Mouse (Mus musculus): ENCODE measurements at regions not wholly inside any gene's neighbourhood (a gene's known extent, or its start where the extent isn't known, plus 50 kb on each side); places are given as distances from the start of the nearest gene placed in this dataset.
A peak's percentile ranks its signal among the peaks of the same experiment; 100 is the strongest.
"Not testable (repeated sequence)": the region's sequence is repeated elsewhere in the genome, so short reads cannot be mapped to it uniquely, and the experiment has no call there.

DNA sequence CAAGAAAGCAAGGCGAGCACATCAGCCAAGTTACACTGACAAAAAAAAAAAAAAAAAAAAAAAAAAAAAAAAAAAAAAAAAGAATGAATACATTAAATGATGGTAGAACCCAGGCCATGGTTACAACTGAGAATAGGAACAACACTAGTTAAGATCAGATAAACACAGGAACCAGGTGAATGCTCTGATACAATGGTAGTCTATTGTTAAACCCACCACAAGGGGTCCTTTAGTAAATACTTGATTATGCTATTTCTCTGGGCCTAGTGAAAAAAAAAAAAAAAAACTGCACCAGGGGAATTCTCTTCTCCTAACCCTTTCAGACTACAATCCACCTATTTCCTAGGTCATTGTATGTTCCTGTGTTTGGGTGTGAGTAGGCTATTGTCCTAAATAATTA is 2289.7 kb downstream of the Cntnap5b start:
- no peak for ATAC-seq (ENCODE audit: low FRiP score, low read depth)
- WGBS = 87% methylated on average over 1 of the region's 1 CpGs
- H3K9me3 ChIP-seq = no peaks in the 10 kb centered on the region
- no peaks in the 10 kb centered on the region for H3K27me3 ChIP-seq (replicated peaks)
- H3K9ac ChIP-seq = no peak overlapping the region
- no peaks in the 10 kb centered on the region for H3K36me3 ChIP-seq
- H3K4me1 ChIP-seq = no peaks in the 10 kb centered on the region
- H3K4me2 ChIP-seq (replicated peaks) = no peak overlapping the region
- H3K4me3 ChIP-seq = no peak overlapping the region
- no peak overlapping the region for H3K27ac ChIP-seq

DNA sequence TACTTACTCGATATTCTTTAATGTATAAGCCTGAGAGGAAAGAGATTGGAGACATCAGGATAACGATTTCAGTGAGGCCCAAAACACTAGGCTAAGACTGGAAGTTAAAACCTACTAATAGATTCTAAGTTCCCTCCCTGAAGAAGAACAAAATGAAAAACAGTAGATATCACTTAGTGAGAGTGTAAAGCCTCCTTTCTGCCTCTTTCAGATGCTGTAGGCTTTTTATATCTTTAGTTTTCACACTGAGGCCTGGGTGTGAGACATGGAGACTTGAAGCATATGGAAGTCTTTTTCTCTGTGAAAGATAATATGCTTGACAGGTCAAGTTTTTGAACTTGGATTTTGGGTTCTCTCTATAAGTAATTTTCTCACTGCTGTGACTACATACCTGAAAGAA is 2333.1 kb downstream of the Cntnap5b start:
- WGBS = 81% methylated on average over 2 of the region's 2 CpGs
- no peaks in the 10 kb centered on the region for H3K4me1 ChIP-seq
- no peaks in the 10 kb centered on the region for H3K27me3 ChIP-seq (replicated peaks)
- H3K27ac ChIP-seq = no peak overlapping the region
- no peak for ATAC-seq (ENCODE audit: low FRiP score, low read depth)
- no peaks in the 10 kb centered on the region for H3K36me3 ChIP-seq
- H3K4me2 ChIP-seq (replicated peaks) = no peak overlapping the region
- H3K9me3 ChIP-seq = no peaks in the 10 kb centered on the region
- no peak overlapping the region for H3K9ac ChIP-seq
- no peak overlapping the region for H3K4me3 ChIP-seq

DNA sequence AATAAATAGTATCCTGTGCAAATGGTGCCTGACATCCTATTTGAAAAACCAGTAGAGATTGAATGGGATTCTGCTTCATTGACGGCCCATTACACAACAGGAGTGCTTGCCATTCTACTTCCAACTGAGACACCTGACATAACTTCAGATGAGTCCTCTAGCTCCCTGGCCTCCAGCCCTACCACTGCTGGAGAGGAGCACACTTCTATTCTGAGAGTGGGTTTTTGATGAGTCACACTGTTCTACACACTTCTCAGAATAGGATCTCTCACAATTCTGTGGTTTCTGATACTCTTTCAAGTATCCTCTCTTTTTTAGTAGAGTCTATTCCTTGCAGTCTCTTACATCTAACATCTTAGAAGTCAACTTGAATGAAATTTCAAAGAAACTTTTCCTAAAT is 2366.5 kb downstream of the Cntnap5b start:
- Histone ChIP-seq H3K36me3 (no peaks in the 10 kb centered on the region), H3K9me3 (no peaks in the 10 kb centered on the region), H3K4me1 (no peaks in the 10 kb centered on the region), H3K27ac (no peak overlapping the region), H3K4me3 (no peak overlapping the region), H3K27me3 (replicated peaks) (no peaks in the 10 kb centered on the region), H3K4me2 (replicated peaks) (no peak overlapping the region), H3K9ac (no peak overlapping the region)
- 86% methylated on average over 1 of the region's 1 CpGs for WGBS
- ATAC-seq (ENCODE audit: low FRiP score, low read depth) = no peak

DNA sequence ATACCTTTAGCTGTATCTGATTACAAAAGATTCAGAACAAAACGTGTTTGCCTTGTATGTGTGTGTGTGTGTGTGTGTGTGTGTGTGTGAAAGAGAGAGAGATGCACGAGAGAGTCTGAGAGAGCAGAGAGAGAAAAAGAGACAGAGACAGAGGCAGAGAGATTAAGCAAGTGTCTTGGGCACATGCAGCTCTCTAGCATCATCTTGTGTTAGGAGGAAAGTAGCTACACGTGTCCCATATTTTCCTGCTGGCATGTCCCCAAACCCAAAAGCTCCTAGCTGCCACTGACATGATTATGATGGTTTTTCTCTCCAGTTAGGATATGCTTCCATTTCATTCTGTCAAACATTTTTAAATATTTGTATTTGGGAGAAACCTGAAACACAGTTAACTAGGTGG is 2373.8 kb downstream of the Cntnap5b start:
- ATAC-seq (ENCODE audit: low FRiP score, low read depth) = no peak
- no peaks in the 10 kb centered on the region for H3K36me3 ChIP-seq
- no peaks in the 10 kb centered on the region for H3K4me1 ChIP-seq
- 78% methylated on average over 3 of the region's 3 CpGs for WGBS
- no peak overlapping the region for H3K27ac ChIP-seq
- no peaks in the 10 kb centered on the region for H3K27me3 ChIP-seq (replicated peaks)
- H3K9me3 ChIP-seq = no peaks in the 10 kb centered on the region
- no peak overlapping the region for H3K9ac ChIP-seq
- no peak overlapping the region for H3K4me3 ChIP-seq
- H3K4me2 ChIP-seq (replicated peaks) = no peak overlapping the region

DNA sequence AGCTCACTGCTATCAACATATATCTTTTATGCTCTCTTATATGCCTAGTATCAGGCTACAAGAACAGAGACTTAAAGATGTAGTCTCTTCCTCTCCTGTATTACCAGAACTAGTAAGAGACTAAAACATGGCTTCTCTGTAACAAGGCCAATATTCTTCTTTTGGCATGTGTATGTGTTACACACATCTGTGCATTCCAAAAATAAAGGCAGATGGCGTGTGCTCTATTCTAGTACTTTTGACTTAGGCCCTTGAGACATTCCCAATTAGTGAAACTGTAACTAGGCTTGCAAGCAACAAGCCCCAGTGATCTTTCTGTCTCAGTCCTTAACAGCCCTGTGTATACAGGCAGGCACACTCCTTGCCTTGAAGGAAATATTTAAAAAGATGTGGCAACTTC is 2394.1 kb downstream of the Cntnap5b start:
- no peaks in the 10 kb centered on the region for H3K36me3 ChIP-seq
- H3K9ac ChIP-seq = no peak overlapping the region
- no peaks in the 10 kb centered on the region for H3K9me3 ChIP-seq
- no peak overlapping the region for H3K4me2 ChIP-seq (replicated peaks)
- no peak for ATAC-seq (ENCODE audit: low FRiP score, low read depth)
- H3K27ac ChIP-seq = no peak overlapping the region
- no peak overlapping the region for H3K4me3 ChIP-seq
- H3K4me1 ChIP-seq = no peaks in the 10 kb centered on the region
- no peaks in the 10 kb centered on the region for H3K27me3 ChIP-seq (replicated peaks)
- WGBS = 86% methylated on average over 1 of the region's 1 CpGs

DNA sequence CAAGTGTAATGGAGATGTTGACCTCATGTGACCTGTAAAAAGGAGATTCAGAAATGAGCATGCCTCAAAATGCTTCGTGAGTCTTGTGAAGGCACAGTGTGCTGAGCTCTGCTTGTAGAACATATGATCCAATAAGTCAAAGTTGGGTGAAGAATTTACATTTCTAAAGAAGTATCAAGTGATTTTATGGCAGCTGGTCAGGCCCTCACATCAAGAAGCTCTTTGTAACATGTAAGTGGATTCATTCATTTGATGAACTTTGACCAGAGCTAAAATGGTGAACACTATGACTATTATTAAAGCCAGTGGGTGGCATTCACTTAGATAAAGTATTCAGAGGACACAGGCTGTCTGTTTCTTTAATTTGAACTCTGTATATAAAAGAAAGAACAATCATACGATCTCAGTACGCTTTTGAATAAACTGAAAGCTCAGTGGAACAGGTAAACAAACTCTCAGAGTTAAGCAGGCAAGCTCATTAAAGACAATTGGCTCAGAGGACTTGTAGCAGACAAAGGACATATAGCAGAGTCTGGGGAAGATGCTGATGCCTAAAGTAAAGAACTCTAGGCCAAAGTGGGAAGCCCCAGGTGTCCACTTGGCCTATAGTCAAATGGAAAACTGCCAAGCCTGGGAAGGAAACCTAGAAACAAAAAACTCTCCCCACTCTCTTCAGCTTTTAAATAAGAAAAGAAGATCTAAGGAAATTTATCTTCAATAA is 2398.2 kb downstream of the Cntnap5b start:
- no peak overlapping the region for H3K27ac ChIP-seq
- no peak overlapping the region for H3K4me3 ChIP-seq
- peak; percentile 55 for ATAC-seq (ENCODE audit: low FRiP score, low read depth)
- H3K4me1 ChIP-seq = no peaks in the 10 kb centered on the region
- H3K27me3 ChIP-seq (replicated peaks) = no peaks in the 10 kb centered on the region
- no peaks in the 10 kb centered on the region for H3K9me3 ChIP-seq
- H3K36me3 ChIP-seq = no peaks in the 10 kb centered on the region
- H3K9ac ChIP-seq = no peak overlapping the region
- 26% methylated on average over 3 of the region's 3 CpGs for WGBS
- no peak overlapping the region for H3K4me2 ChIP-seq (replicated peaks)

DNA sequence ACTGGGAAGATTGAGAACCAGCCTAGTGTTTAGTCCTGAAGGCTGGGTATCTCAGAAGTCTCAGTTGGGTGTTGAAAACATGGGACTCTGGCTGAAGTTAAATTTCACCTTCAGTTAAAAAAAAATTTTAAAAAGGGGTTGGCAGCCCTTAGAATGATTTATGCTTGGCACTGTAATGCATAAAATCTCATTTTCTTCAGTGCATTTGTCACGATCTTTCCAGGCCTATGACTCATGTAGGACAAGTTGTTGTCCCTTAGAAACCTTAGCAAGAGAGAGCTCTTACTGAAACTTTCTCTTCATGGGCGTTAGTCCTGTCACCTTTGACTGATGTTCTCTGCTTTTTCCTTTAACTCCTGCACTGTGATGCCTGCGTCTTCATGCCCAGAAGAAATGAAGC is 2413.4 kb downstream of the Cntnap5b start:
- ATAC-seq (ENCODE audit: low FRiP score, low read depth) = no peak
- Histone ChIP-seq H3K9ac (no peak overlapping the region), H3K27ac (no peak overlapping the region), H3K27me3 (replicated peaks) (no peaks in the 10 kb centered on the region), H3K9me3 (no peaks in the 10 kb centered on the region), H3K4me1 (no peaks in the 10 kb centered on the region), H3K36me3 (no peaks in the 10 kb centered on the region), H3K4me2 (replicated peaks) (no peak overlapping the region), H3K4me3 (no peak overlapping the region)
- WGBS = 18% methylated on average over 3 of the region's 3 CpGs

DNA sequence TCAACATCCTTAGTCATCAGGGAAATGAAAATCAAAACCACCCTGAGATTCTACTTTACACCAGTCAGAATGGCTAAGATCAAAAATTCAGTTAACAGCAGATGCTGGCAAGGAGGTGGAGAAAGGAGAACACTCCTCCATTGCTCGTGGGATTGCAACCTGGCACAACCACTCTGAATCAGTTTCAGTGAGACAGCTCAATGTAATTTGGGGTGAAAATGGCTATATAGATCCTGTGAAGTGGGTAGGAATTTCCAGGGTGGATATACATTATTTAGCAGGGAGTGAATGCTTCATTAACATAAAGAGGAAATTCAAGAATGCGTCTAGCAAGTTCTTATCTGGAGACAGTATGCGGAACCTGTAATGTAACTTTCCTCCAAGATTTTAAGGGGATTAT is 2462.9 kb downstream of the Cntnap5b start:
- no peaks in the 10 kb centered on the region for H3K36me3 ChIP-seq
- H3K4me1 ChIP-seq = no peaks in the 10 kb centered on the region
- H3K27me3 ChIP-seq (replicated peaks) = no peaks in the 10 kb centered on the region
- no peaks in the 10 kb centered on the region for H3K9me3 ChIP-seq
- no peak for ATAC-seq (ENCODE audit: low FRiP score, low read depth)
- no peak overlapping the region for H3K4me3 ChIP-seq
- H3K4me2 ChIP-seq (replicated peaks) = no peak overlapping the region
- 93% methylated on average over 3 of the region's 3 CpGs for WGBS
- H3K27ac ChIP-seq = no peak overlapping the region
- H3K9ac ChIP-seq = no peak overlapping the region

DNA sequence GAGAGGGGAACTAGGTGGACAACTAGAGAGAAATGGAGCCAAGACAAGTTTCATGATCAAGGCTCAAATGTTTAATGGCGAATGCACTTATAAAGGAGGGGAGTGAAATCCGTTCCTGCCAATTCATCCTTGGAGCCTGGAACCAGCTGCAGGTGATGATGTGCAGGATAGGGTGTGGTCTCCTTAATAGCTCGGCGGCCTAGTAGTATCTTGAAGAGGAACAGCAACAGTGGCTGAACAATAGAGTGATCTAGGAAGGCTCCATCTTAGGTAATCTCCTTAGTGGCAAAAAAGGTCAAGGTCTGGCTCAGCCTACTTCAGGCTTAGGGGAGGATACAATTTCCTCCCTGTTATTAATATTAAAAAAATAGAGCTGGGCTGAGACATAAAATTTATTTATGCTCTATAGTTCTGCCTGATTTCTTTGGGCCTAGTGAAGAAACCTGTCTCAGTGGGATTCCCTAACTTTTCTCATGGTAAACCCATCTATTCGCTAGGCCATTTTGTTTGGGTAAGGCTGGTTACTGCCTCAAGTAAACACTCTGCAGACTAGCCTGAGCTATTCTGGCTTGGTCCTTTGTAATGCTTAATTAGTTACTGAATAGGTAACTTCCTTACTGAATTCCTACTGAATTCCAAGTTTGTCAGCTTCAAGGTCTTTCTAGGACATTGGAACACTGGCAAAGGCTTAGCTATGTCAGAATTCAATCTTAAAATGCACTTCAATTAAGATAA is 2490.7 kb downstream of the Cntnap5b start:
- 91% methylated on average over 5 of the region's 5 CpGs for WGBS
- H3K9me3 ChIP-seq; H3K4me3 ChIP-seq; ATAC-seq (ENCODE audit: low FRiP score, low read depth); H3K4me2 ChIP-seq (replicated peaks); H3K4me1 ChIP-seq; H3K36me3 ChIP-seq; H3K27me3 ChIP-seq (replicated peaks); H3K9ac ChIP-seq; H3K27ac ChIP-seq: not testable (repeated sequence)

DNA sequence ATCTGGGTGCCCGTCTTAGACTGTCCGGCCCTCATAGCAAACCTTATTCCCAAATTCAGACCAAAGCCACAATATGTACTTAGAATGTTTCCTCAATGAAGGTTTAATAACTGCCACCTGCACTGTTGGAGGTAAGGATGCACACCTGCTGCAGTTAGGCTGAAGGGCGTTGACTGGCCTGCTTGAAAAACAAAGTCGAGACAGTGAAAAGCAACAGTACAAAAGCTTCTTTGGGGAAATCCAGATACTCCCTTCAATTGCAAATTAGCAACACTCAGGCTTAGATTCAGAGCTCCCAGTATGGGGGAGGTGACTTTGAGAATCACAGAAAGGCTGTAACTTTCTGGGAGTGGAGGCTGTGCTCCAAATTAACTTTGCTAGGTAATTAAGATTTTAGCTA is 2491.9 kb downstream of the Cntnap5b start:
- ATAC-seq (ENCODE audit: low FRiP score, low read depth) = not testable (repeated sequence)
- 81% methylated on average over 4 of the region's 4 CpGs for WGBS

DNA sequence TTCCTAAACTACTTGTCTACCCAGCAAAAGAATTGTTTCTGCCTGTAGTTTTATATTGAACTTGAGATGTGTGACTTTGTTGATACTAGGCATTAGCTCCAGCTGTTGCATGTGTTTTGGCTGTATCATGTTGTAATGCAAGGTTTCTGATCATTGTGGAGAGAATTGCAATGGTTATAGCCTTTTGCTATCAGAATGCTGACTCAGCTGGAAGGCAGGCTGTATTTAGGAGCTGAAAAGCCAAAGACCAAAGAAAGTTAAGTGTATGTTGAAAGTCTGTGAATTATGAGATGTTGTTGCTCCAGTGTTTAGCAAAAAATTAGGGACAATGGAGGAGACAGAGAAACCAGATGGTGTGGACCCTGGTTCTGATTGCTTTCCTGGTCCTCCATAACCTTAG is 2493.9 kb upstream of the Cdh20 start:
- H3K4me2 ChIP-seq (replicated peaks) = no peak overlapping the region
- no peak overlapping the region for H3K27ac ChIP-seq
- H3K4me3 ChIP-seq = no peak overlapping the region
- ATAC-seq (ENCODE audit: low FRiP score, low read depth) = no peak
- no peaks in the 10 kb centered on the region for H3K36me3 ChIP-seq
- no peaks in the 10 kb centered on the region for H3K9me3 ChIP-seq
- no peaks in the 10 kb centered on the region for H3K27me3 ChIP-seq (replicated peaks)
- no peak overlapping the region for H3K9ac ChIP-seq
- no peaks in the 10 kb centered on the region for H3K4me1 ChIP-seq

More for the DNA sequence above, 2491.9 kb downstream of the Cntnap5b start:
- H3K36me3 ChIP-seq; H3K27me3 ChIP-seq (replicated peaks); H3K9ac ChIP-seq; H3K4me1 ChIP-seq; H3K27ac ChIP-seq; H3K4me2 ChIP-seq (replicated peaks); H3K9me3 ChIP-seq; H3K4me3 ChIP-seq: not testable (repeated sequence)

DNA sequence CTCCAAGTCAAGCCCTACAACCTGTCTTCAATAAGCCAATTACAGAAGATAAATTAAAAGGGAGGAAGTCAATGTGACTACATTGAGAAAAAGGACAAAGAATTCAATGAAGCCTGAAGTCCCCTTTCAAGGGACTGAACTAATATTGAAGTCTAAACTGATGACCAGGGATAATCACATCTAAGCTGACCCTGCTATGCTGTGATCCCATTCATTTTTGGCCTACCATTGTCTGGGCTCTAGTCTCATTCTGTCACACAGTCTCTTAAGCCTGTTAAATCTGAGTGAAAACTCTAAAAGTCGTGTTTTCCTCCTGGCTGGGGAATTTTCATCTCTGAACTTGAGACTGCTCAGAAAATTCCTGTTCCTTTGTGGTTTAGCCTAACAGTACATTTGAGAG is 2480.0 kb upstream of the Cdh20 start:
- H3K27ac ChIP-seq = no peak overlapping the region
- H3K36me3 ChIP-seq = no peaks in the 10 kb centered on the region
- no peak overlapping the region for H3K4me2 ChIP-seq (replicated peaks)
- WGBS = 21% methylated on average over 1 of the region's 1 CpGs
- no peaks in the 10 kb centered on the region for H3K4me1 ChIP-seq
- ATAC-seq (ENCODE audit: low FRiP score, low read depth) = no peak
- H3K9me3 ChIP-seq = no peaks in the 10 kb centered on the region
- no peak overlapping the region for H3K9ac ChIP-seq
- H3K4me3 ChIP-seq = no peak overlapping the region
- no peaks in the 10 kb centered on the region for H3K27me3 ChIP-seq (replicated peaks)

DNA sequence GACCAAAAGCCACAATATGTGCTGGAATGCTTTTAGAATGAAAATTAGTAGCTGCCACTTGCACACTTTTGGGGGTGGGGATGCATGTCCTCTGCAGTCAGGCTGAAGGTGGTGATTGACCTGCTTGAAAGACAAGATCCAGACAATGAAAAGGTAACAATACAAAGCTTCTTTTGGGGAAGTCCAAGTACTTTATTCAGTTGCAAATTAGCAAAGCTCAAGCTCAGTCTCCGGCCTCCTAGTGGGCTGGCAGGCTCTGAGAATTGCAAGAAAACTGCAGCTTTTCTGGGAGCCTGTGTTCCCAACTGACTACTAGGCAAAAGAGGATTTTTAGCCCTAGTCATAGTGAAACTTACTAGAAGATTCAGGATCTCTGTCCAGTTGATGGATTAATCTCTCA is 2464.8 kb upstream of the Cdh20 start:
- 66% methylated on average over 1 of the region's 1 CpGs for WGBS
- ATAC-seq (ENCODE audit: low FRiP score, low read depth) = no peak
- Histone ChIP-seq H3K9me3 (no peaks in the 10 kb centered on the region), H3K4me1 (no peaks in the 10 kb centered on the region), H3K4me2 (replicated peaks) (no peak overlapping the region), H3K36me3 (no peaks in the 10 kb centered on the region), H3K27ac (no peak overlapping the region), H3K4me3 (no peak overlapping the region), H3K9ac (no peak overlapping the region), H3K27me3 (replicated peaks) (no peaks in the 10 kb centered on the region)

Data from neural tube, embryonic 12.5 days (tissue).